Mouse (Mus musculus) cerebellum, adult 2 months (tissue): ENCODE data around the gene Il5ra. TPM values are rescaled to one million over a fixed set of nuclear protein-coding genes. Genes with fewer than 3 reads are reported as not detected.

Experiments
- DNase-seq, 2 experiments: peaks; one replicate each; pipeline ENCODE4 v3.0.0; 2021
- H3K27ac ChIP-seq: fragments of 200-500 bp; 2 replicates; pipeline ENCODE4 v1.5.1; 2012; ENCODE audit warnings: low read length, control low read depth, inconsistent platforms; ENCODE audit not compliant: insufficient read depth
- H3K27me3 ChIP-seq: fragments of 200-500 bp; 2 replicates; pipeline ENCODE4 v1.6.1; 2012; ENCODE audit warnings: inconsistent platforms, mild to moderate bottlenecking, low read length, moderate library complexity; ENCODE audit not compliant: control insufficient read depth, insufficient read depth
- H3K4me1 ChIP-seq: fragments of 200-500 bp; 2 replicates; pipeline ENCODE4 v1.6.1; 2011; ENCODE audit warnings: low read length; ENCODE audit not compliant: control insufficient read depth, insufficient read depth
- H3K4me3 ChIP-seq: fragments of 200-500 bp; replicated peaks from 2 replicates; pipeline ENCODE3; 2011; ENCODE audit warnings: mild to moderate bottlenecking, low read depth, low read length, control low read depth; ENCODE audit not compliant: insufficient read depth
- CTCF ChIP-seq: fragments of 200-500 bp; IDR thresholded peaks from 2 replicates; pipeline ENCODE4 v1.5.1; 2011; ENCODE audit warnings: low read depth, mild to moderate bottlenecking, control low read depth, low read length, moderate library complexity, borderline replicate concordance; ENCODE audit not compliant: insufficient read depth
- POLR2A ChIP-seq: fragments of 200-500 bp; IDR thresholded peaks from 2 replicates; pipeline ENCODE4 v1.6.1; 2011; ENCODE audit warnings: low read length, control low read depth, borderline replicate concordance; ENCODE audit not compliant: insufficient read depth
- WGBS: fragments of 180-500 bp; shearing (Covaris S2); methylation state at CpG from one replicate; pipeline ENCODE4 v1.1.7; 2018; 5-methylcytosine and 5-hydroxymethylcytosine counted together
- polyA plus RNA-seq: library from polyadenylated mRNA; depleted of rRNA; stranded (reverse); fragments of >200 nt; gene quantifications from 2 replicates; pipeline ENCODE4 v1.2.3, GENCODE M21; 2012; rRNA removed

The Il5ra gene
- polyA plus RNA-seq: not detected in 2 replicates

DNA sequence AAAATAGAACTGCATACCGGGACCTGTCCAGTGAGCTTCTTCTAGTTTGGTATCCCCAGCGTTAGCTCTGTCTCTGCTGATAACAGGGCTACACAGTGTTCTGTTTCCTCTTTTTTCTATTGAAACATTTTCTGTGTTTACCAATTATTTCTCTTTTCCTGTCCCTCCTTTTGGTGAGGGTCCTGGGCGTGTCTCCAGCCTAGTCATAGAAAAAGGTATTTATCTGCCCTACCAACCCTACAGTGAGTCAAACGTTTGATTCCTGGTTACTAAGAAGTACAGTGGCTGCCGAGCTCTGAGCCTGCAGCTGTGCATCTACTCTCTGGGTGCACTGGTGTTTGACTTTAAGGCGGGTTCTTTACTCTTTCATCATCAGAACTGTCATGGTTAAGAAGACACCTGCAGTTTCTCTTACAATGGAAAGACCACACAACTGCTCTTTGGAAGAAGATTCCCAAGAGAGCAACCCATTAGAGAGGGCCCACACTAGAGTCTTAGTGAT lies at the start of gene Il5ra:
TSS of gene Il5ra (minus strand) at position 151 of the 502 bp plus-strand sequence.
- DNase-seq: no peak
- TF ChIP-seq POLR2A: no peak
- TF ChIP-seq CTCF: no peak
- Histone ChIP-seq H3K27ac (no peak within 1 kb of the TSS), H3K27me3 (no peaks in the 10 kb centered on the region), H3K4me1 (no peaks in the 10 kb centered on the region), H3K4me3 (no peak within 1 kb of the TSS)
- 74% methylated on average over 6 of the region's 6 CpGs for WGBS

DNA sequence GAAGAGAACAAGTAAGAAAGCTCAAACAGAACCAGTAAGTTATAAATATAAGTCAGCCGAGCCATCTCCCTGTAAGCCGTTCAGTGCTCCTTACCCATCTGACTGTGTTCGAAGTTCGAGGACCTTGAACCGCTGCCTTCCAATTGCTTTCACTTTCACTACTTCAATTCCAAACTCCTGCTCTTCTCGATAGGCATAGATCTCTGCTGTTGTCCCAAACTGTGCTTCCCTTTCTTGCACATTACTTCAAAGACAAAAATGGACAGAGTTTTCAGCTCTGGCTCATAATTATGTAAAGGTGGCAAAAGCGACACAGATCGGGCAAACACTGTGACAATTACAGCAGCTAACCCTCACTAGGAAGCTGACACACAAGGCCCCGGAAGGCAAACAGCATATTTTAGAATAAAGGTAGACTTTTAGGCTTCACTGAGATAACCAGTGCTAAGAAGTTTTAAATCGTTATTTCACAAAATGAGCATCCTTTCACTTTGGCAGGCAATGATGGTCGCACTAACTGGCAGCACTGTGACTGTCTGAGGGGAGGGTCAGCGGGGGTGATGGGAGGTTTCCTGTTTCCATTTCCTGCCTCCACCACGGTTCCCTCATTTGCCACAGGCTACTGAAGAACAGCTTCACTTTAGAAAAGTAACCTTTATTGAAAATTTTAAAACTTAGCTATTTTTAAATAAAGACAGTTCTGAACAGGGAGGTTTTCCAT lies 45.4 kb upstream of the Il5ra start:
- WGBS: 93% methylated on average over 13 of the region's 13 CpGs
- no peak for TF ChIP-seq CTCF
- TF ChIP-seq POLR2A: no peak
- H3K27ac ChIP-seq: no peak overlapping the region

DNA sequence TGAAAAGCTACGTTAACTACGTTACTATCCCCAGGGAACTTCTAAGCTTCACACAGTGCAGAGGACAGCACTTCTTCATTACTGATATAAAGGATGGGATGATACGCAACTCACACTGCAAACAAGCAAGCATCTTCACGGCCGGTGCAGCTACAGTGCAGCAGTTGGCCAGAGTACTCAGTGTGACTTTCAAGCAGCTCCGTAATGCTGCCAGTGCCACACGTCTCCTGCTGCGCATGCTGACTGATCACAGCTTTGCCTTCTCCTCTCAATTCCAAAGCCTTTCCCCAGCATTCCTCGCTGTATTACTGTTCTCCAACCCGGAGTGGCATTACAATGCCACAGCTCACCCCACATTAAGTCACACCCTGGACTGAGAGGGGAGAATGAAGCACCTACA lies 44.8 kb upstream of the Il5ra start:
- DNase-seq: no peak
- peaks cover 3% of the 10 kb centered on the region; the same call in 1 of the 2 replicates for H3K4me1 ChIP-seq
- TF ChIP-seq POLR2A (no peak), CTCF (no peak)
- no peaks in the 10 kb centered on the region for H3K27me3 ChIP-seq
- no peak overlapping the region for H3K27ac ChIP-seq
- WGBS: 91% methylated on average over 10 of the region's 10 CpGs
- no peak overlapping the region for H3K4me3 ChIP-seq

More for the DNA sequence above, 45.4 kb upstream of the Il5ra start:
- H3K4me3 ChIP-seq: no peak overlapping the region
- no peaks in the 10 kb centered on the region for H3K27me3 ChIP-seq
- DNase-seq: no peak
- H3K4me1 ChIP-seq: peaks cover 3% of the 10 kb centered on the region; the same call in 1 of the 2 replicates

DNA sequence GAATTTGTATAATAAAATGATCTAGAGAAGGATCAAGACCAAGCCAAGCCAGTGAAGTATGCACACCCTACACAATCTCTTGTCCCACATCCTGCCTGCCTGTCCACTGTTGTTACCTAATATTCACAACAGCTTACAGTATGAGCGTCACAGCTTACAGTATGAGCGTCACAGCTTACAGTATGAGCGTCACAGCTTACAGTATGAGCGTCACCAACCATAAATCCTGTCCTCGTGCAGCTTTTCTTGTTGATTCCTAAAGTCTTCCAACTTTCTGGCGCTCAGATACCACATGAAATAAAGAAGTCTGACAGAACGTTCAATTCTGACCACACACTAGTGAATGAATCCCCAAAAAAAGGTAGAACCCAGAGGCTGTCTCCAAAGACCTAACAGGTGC lies 44.3 kb upstream of the Il5ra start:
- 94% methylated on average over 7 of the region's 7 CpGs for WGBS
- Histone ChIP-seq H3K27me3 (no peaks in the 10 kb centered on the region), H3K27ac (no peak overlapping the region), H3K4me3 (no peak overlapping the region), H3K4me1 (peaks cover 3% of the 10 kb centered on the region; the same call in 1 of the 2 replicates)
- DNase-seq: no peak
- TF ChIP-seq POLR2A (no peak), CTCF (no peak)

DNA sequence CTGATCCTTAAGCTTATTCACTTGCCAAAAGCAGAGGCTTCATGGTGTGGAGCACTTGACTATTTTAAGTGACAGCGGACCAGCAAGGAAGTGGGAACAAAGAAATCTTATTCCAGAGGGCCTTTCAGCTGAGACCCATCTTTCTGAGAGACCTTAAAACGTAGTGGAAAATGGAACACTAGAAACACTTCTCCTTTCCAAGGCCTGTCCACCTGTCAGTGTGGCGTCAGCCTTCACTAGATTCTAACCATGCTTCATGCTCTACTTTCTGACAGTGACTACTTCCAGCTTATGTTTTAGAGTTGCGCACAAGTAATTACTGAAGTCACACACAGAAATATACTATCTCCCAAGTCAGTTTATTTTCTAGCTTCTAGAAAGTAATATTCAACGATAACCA lies 43.6 kb upstream of the Il5ra start:
- H3K4me3 ChIP-seq: no peak overlapping the region
- peaks cover 3% of the 10 kb centered on the region; the same call in 1 of the 2 replicates for H3K4me1 ChIP-seq
- TF ChIP-seq POLR2A: no peak
- no peak for TF ChIP-seq CTCF
- 88% methylated on average over 5 of the region's 5 CpGs for WGBS
- no peaks in the 10 kb centered on the region for H3K27me3 ChIP-seq
- DNase-seq: no peak
- H3K27ac ChIP-seq: no peak overlapping the region

DNA sequence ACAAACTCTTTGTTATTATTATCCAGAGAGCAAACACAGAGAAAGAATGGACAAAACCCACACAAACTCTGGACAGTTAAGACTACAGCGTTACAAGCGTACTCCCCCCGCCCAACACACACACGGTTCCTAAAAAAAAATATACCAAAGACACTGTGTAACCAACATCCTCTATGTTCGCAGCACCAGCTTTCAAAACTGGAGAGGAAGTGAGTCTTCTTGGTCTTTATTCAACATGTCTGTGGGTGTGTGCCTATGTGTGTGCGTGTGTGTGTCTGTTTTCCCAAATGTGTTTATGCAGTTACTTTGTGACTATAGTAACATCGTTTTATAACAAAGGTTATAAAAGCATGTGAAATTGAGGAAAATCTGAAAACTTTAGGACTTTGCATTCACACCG lies 42.6 kb upstream of the Il5ra start:
- TF ChIP-seq POLR2A (no peak), CTCF (no peak)
- no peak for DNase-seq
- Histone ChIP-seq H3K27ac (no peak overlapping the region), H3K4me3 (no peak overlapping the region), H3K4me1 (peaks cover under 1% of the 10 kb centered on the region; the same call in 1 of the 2 replicates), H3K27me3 (no peaks in the 10 kb centered on the region)
- 93% methylated on average over 8 of the region's 8 CpGs for WGBS

DNA sequence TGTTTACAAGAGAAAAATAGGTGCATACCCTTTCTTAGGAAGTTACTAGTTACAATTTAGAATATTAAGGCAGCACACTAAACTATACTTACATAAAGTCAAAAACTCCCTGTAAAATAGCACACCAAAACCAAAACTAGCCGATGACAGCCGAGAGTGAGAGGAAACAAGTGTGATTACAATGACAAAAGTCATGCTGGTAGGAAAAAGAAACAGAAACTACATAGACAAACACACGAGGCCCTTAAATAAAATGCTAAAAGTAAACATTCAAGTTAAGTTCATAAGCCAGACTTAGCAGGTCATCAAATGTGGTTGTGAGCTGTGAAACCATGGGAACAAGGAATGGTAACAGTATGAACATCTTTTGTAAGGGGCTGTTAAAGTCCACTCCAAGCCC lies 38.3 kb upstream of the Il5ra start:
- H3K27ac ChIP-seq: no peak overlapping the region
- WGBS: 88% methylated on average over 3 of the region's 3 CpGs
- no peaks in the 10 kb centered on the region for H3K4me1 ChIP-seq
- H3K4me3 ChIP-seq: no peak overlapping the region
- TF ChIP-seq CTCF (no peak), POLR2A (no peak)
- H3K27me3 ChIP-seq: no peaks in the 10 kb centered on the region
- DNase-seq: no peak

DNA sequence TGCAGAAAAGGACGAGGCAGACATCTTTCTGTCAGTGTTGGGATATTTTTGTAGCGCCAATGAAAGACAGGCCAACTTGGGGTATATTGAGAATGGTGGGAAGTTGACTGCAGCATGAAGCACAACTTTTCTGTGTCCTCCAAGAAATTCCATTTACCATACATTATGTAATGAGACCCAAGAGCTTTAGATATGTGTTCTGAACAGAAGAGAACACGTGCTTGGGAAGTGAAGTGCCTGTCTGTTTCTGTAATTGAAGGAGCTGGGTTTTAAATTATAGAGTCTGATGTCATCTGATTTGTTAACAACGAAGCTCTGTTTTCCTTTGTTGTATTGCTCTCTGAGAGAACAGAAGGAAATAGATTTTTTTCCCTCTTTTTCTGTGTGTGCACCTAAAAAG lies 21.2 kb upstream of the Il5ra start:
- DNase-seq: no peak
- no peak for TF ChIP-seq CTCF
- TF ChIP-seq POLR2A: no peak
- 39% methylated on average over 4 of the region's 4 CpGs for WGBS
- H3K4me3 ChIP-seq: peak overlapping the region; percentile 94
- H3K27ac ChIP-seq: no peak overlapping the region
- no peaks in the 10 kb centered on the region for H3K27me3 ChIP-seq
- H3K4me1 ChIP-seq: no peaks in the 10 kb centered on the region
